Mouse (Mus musculus): ENCODE measurements around the gene Cdh23.

DNA sequence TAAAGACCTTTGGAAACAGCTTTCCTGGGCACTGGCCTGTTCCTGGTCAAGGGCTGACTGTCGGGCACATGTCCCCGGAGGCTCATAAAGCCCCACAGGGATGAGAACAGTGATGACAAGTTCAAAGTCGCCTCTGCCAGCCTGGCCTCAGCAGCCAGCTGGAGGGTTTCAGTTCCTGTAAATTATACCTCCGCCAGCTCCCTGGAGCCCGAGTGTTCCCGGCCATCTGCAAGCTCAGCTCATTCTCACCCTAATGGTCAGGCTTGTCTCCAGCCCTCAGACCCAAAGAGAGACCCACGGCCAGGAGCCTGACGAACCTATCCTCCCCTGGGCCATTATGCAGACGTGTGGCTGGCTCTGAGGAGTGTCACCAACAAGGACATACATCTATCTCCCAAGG, 57.0 kb downstream of the Cdh23 start:
- no peak for TF ChIP-seq CTCF (IDR thresholded peaks at IDR 0.05; ENCODE audit: insufficient read depth, low read depth, low read length)
- TF ChIP-seq POLR2A (IDR thresholded peaks at IDR 0.05; ENCODE audit: insufficient read depth, low read depth, low read length), result no peak
